Mouse (Mus musculus) urinary bladder, postnatal 36 days (tissue): ENCODE measurements at regions not wholly inside any gene's neighbourhood (a gene's known extent, or its start where the extent isn't known, plus 50 kb on each side); places are given as distances from the start of the nearest gene placed in this dataset.

ENCODE experiments used
- DNase-seq, 2 experiments: peaks; one replicate each; pipeline ENCODE4 v3.0.0; 2022; ENCODE audit warnings: low spot score in 2 of 2, mixed read lengths in 1 of 2

- DNase-seq: peak; percentile 26 to 52
Measured at GRCm38 (mm10) chr1:137927953-137928352, 247.6 kb downstream of the Ptprc start.

- no peak for DNase-seq
Measured at GRCm38 (mm10) chr1:137926326-137926725, 249.2 kb downstream of the Ptprc start.

- no peak for DNase-seq
Measured at GRCm38 (mm10) chr1:137924156-137924555, 251.4 kb downstream of the Ptprc start.

- no peak for DNase-seq
Measured at GRCm38 (mm10) chr1:137923705-137924104, 251.8 kb downstream of the Ptprc start.

GRCm38 (mm10) chr1:137922769-137923168 lies 252.7 kb downstream of the Ptprc start:
- DNase-seq: no peak

GRCm38 (mm10) chr1:137921592-137921991 lies 253.9 kb downstream of the Ptprc start:
- no peak for DNase-seq

- DNase-seq: no peak
Measured at GRCm38 (mm10) chr1:137919739-137920563, 255.6 kb downstream of the Ptprc start.

- DNase-seq: no peak
Measured at GRCm38 (mm10) chr1:137917449-137917848, 258.1 kb downstream of the Ptprc start.

GRCm38 (mm10) chr1:137906883-137907282 lies 268.6 kb downstream of the Ptprc start:
- no peak for DNase-seq

- no peak for DNase-seq
Measured at GRCm38 (mm10) chr1:137906477-137906876, 269.0 kb downstream of the Ptprc start.

GRCm38 (mm10) chr1:137905566-137905965 lies 269.9 kb downstream of the Ptprc start:
- DNase-seq: no peak

- DNase-seq: no peak
Measured at GRCm38 (mm10) chr1:137903351-137903750, 272.2 kb downstream of the Ptprc start.

- no peak for DNase-seq
Measured at GRCm38 (mm10) chr1:137902859-137903258, 272.6 kb downstream of the Ptprc start.

- no peak for DNase-seq
Measured at GRCm38 (mm10) chr1:137901996-137902395, 273.5 kb downstream of the Ptprc start.

GRCm38 (mm10) chr1:137901211-137901610 lies 274.3 kb downstream of the Ptprc start:
- no peak for DNase-seq

GRCm38 (mm10) chr1:137900621-137901071 lies 274.9 kb downstream of the Ptprc start:
- peak; percentile 3 to 15 for DNase-seq

- peak; percentile 5 to 14 for DNase-seq
Measured at GRCm38 (mm10) chr1:137899916-137900601, 275.4 kb downstream of the Ptprc start.

- no peak for DNase-seq
Measured at GRCm38 (mm10) chr1:137899305-137899704, 276.2 kb downstream of the Ptprc start.

GRCm38 (mm10) chr1:137898891-137899290 lies 276.6 kb downstream of the Ptprc start:
- no peak for DNase-seq

- peak; percentile 74 to 84 for DNase-seq
Measured at GRCm38 (mm10) chr1:137898397-137898796, 277.1 kb downstream of the Ptprc start.

- DNase-seq: no peak
Measured at GRCm38 (mm10) chr1:137881656-137882055, 293.9 kb downstream of the Ptprc start.

GRCm38 (mm10) chr1:137874361-137874760 lies 301.1 kb downstream of the Ptprc start:
- no peak for DNase-seq

GRCm38 (mm10) chr1:137873628-137874027 lies 301.9 kb downstream of the Ptprc start:
- no peak for DNase-seq
